Mouse (Mus musculus) erythroblast, embryonic 14.5 days (primary cell): ENCODE results near the gene Npff. TPM values are rescaled to one million over a fixed set of nuclear protein-coding genes. Genes with fewer than 3 reads are reported as not detected.
A peak's percentile ranks its signal among the peaks of the same experiment; 100 is the strongest.

ENCODE experiments used
- H3K27me3 ChIP-seq: 2 replicates; pipeline ENCODE4 v1.6.1; 2012; ENCODE audit warnings: inconsistent platforms; ENCODE audit not compliant: control insufficient read depth
- H3K36me3 ChIP-seq: 2 replicates; pipeline ENCODE4 v1.6.1; 2012; ENCODE audit warnings: mild to moderate bottlenecking, inconsistent platforms; ENCODE audit not compliant: control insufficient read depth
- H3K4me1 ChIP-seq: 2 replicates; pipeline ENCODE4 v1.6.1; 2012; ENCODE audit warnings: inconsistent platforms; ENCODE audit not compliant: control insufficient read depth
- H3K4me3 ChIP-seq: replicated peaks from 2 replicates; pipeline ENCODE3; 2012; ENCODE audit warnings: moderate library complexity, mild to moderate bottlenecking, inconsistent platforms
- H3K9me3 ChIP-seq: 2 replicates; pipeline ENCODE4 v1.6.1; 2012; ENCODE audit warnings: low read length, inconsistent platforms, mixed read lengths; ENCODE audit not compliant: control insufficient read depth
- GATA1 ChIP-seq: IDR thresholded peaks from 2 replicates; pipeline ENCODE4 v1.6.1; 2012; ENCODE audit warnings: low read length, inconsistent platforms, mixed read lengths
- TAL1 ChIP-seq: IDR thresholded peaks from 3 replicates; pipeline ENCODE4 v1.6.1; 2012; ENCODE audit warnings: low read length, inconsistent platforms, mixed read lengths
- polyA plus RNA-seq: library from polyadenylated mRNA; stranded (reverse); fragments of >175 nt; gene quantifications from 2 replicates; pipeline ENCODE4 v1.2.3, GENCODE M21; 2012

Gene Npff
- polyA plus RNA-seq, 1 experiment: 0.16 TPM

GRCm38 (mm10) chr15:102516293-102516692 lies 8.4 kb downstream of the Npff start:
- peaks cover 50% of the 10 kb centered on the region for H3K4me1 ChIP-seq
- H3K36me3 ChIP-seq: peaks cover 12% of the 10 kb centered on the region
- TF ChIP-seq TAL1 (no peak), GATA1 (no peak)

GRCm38 (mm10) chr15:102515791-102516190 lies 9.0 kb downstream of the Npff start:
- no peaks in the 10 kb centered on the region for H3K9me3 ChIP-seq
- peaks cover 7% of the 10 kb centered on the region for H3K36me3 ChIP-seq
- TF ChIP-seq GATA1 (no peak), TAL1 (no peak)
- H3K4me3 ChIP-seq: peak overlapping the region; percentile 95
- peaks cover 50% of the 10 kb centered on the region for H3K4me1 ChIP-seq
- peaks cover 31% of the 10 kb centered on the region for H3K27me3 ChIP-seq

More at GRCm38 (mm10) chr15:102516293-102516692, 8.4 kb downstream of the Npff start:
- Histone ChIP-seq H3K27me3 (peaks cover 26% of the 10 kb centered on the region), H3K4me3 (peak overlapping the region; percentile 95), H3K9me3 (no peaks in the 10 kb centered on the region)

GRCm38 (mm10) chr15:102515261-102515660 lies 9.5 kb downstream of the Npff start:
- Histone ChIP-seq H3K4me3 (no peak overlapping the region), H3K9me3 (no peaks in the 10 kb centered on the region), H3K36me3 (peaks cover 2% of the 10 kb centered on the region), H3K27me3 (peaks cover 36% of the 10 kb centered on the region), H3K4me1 (peaks cover 50% of the 10 kb centered on the region)
- TF ChIP-seq TAL1 (no peak), GATA1 (no peak)

- H3K27me3 ChIP-seq: peaks cover 54% of the 10 kb centered on the region
- H3K36me3 ChIP-seq: no peaks in the 10 kb centered on the region
- no peak for TF ChIP-seq GATA1
- TF ChIP-seq TAL1: no peak
- peaks cover 36% of the 10 kb centered on the region for H3K4me1 ChIP-seq
- no peaks in the 10 kb centered on the region for H3K9me3 ChIP-seq
- no peak overlapping the region for H3K4me3 ChIP-seq
These were observed 11.7 kb downstream of the Npff start for GRCm38 (mm10) chr15:102513004-102513403.

GRCm38 (mm10) chr15:102512471-102512870 lies 12.3 kb downstream of the Npff start:
- Histone ChIP-seq H3K27me3 (peaks cover 54% of the 10 kb centered on the region), H3K36me3 (no peaks in the 10 kb centered on the region), H3K9me3 (no peaks in the 10 kb centered on the region), H3K4me1 (peaks cover 34% of the 10 kb centered on the region), H3K4me3 (no peak overlapping the region)
- no peak for TF ChIP-seq TAL1
- TF ChIP-seq GATA1: no peak

- Histone ChIP-seq H3K9me3 (no peaks in the 10 kb centered on the region), H3K27me3 (peaks cover 54% of the 10 kb centered on the region), H3K4me3 (no peak overlapping the region), H3K4me1 (peaks cover 29% of the 10 kb centered on the region), H3K36me3 (no peaks in the 10 kb centered on the region)
- TF ChIP-seq GATA1 (no peak), TAL1 (no peak)
These were observed 12.7 kb downstream of the Npff start for GRCm38 (mm10) chr15:102512010-102512409.

- Histone ChIP-seq H3K27me3 (peaks cover 50% of the 10 kb centered on the region), H3K4me1 (peaks cover 23% of the 10 kb centered on the region), H3K4me3 (no peak overlapping the region), H3K9me3 (no peaks in the 10 kb centered on the region), H3K36me3 (no peaks in the 10 kb centered on the region)
- TF ChIP-seq TAL1 (no peak), GATA1 (no peak)
These were observed 13.4 kb downstream of the Npff start for GRCm38 (mm10) chr15:102511285-102511833.

GRCm38 (mm10) chr15:102510590-102511284 lies 14.0 kb downstream of the Npff start:
- Histone ChIP-seq H3K4me3 (peak overlapping the region; percentile 65), H3K9me3 (no peaks in the 10 kb centered on the region), H3K4me1 (peaks cover 16% of the 10 kb centered on the region), H3K27me3 (peaks cover 44% of the 10 kb centered on the region), H3K36me3 (no peaks in the 10 kb centered on the region)
- TF ChIP-seq GATA1: no peak
- no peak for TF ChIP-seq TAL1

GRCm38 (mm10) chr15:102510110-102510509 lies 14.6 kb downstream of the Npff start:
- TF ChIP-seq TAL1 (no peak), GATA1 (no peak)
- peaks cover 39% of the 10 kb centered on the region for H3K27me3 ChIP-seq
- H3K4me1 ChIP-seq: peaks cover 16% of the 10 kb centered on the region
- no peaks in the 10 kb centered on the region for H3K9me3 ChIP-seq
- H3K4me3 ChIP-seq: peak overlapping the region; percentile 65
- peaks cover 2% of the 10 kb centered on the region for H3K36me3 ChIP-seq
